Mouse (Mus musculus) cerebellum, adult 2 months (tissue): ENCODE results near the gene Zfp869. TPM values are rescaled to one million over a fixed set of nuclear protein-coding genes. Genes with fewer than 3 reads are reported as not detected.
"Not testable (repeated sequence)": the region's sequence is repeated elsewhere in the genome, so short reads cannot be mapped to it uniquely, and the experiment has no call there.

Experiments used
- DNase-seq, 2 experiments: peaks; one replicate each; pipeline ENCODE4 v3.0.0; 2021
- H3K27ac ChIP-seq: fragments of 200-500 bp; 2 replicates; pipeline ENCODE4 v1.5.1; 2012; ENCODE audit warnings: low read length, control low read depth, inconsistent platforms; ENCODE audit not compliant: insufficient read depth
- H3K27me3 ChIP-seq: fragments of 200-500 bp; 2 replicates; pipeline ENCODE4 v1.6.1; 2012; ENCODE audit warnings: inconsistent platforms, mild to moderate bottlenecking, low read length, moderate library complexity; ENCODE audit not compliant: control insufficient read depth, insufficient read depth
- H3K4me1 ChIP-seq: fragments of 200-500 bp; 2 replicates; pipeline ENCODE4 v1.6.1; 2011; ENCODE audit warnings: low read length; ENCODE audit not compliant: control insufficient read depth, insufficient read depth
- H3K4me3 ChIP-seq: fragments of 200-500 bp; replicated peaks from 2 replicates; pipeline ENCODE3; 2011; ENCODE audit warnings: mild to moderate bottlenecking, low read depth, low read length, control low read depth; ENCODE audit not compliant: insufficient read depth
- CTCF ChIP-seq: fragments of 200-500 bp; IDR thresholded peaks from 2 replicates; pipeline ENCODE4 v1.5.1; 2011; ENCODE audit warnings: low read depth, mild to moderate bottlenecking, control low read depth, low read length, moderate library complexity, borderline replicate concordance; ENCODE audit not compliant: insufficient read depth
- POLR2A ChIP-seq: fragments of 200-500 bp; IDR thresholded peaks from 2 replicates; pipeline ENCODE4 v1.6.1; 2011; ENCODE audit warnings: low read length, control low read depth, borderline replicate concordance; ENCODE audit not compliant: insufficient read depth
- WGBS: fragments of 180-500 bp; shearing (Covaris S2); methylation state at CpG from one replicate; pipeline ENCODE4 v1.1.7; 2018; 5-methylcytosine and 5-hydroxymethylcytosine counted together
- polyA plus RNA-seq: library from polyadenylated mRNA; depleted of rRNA; stranded (reverse); fragments of >200 nt; gene quantifications from 2 replicates; pipeline ENCODE4 v1.2.3, GENCODE M21; 2012; rRNA removed

Zfp869 gene
- polyA plus RNA-seq, 1 experiment: 24.5 TPM

GRCm38 (mm10) chr8:69716403-69717231 is 6.1 kb upstream of the Zfp869 start:
- peak; percentile 94 to 100 for DNase-seq
- under 1% methylated on average over 51 of the region's 52 CpGs for WGBS
- peak overlapping the region; percentile 87 for H3K27ac ChIP-seq
- peaks cover 9% of the 10 kb centered on the region for H3K4me1 ChIP-seq
- H3K27me3 ChIP-seq: no peaks in the 10 kb centered on the region
- no peak for TF ChIP-seq CTCF
- TF ChIP-seq POLR2A: peak; percentile 77
- peak overlapping the region; percentile 65 for H3K4me3 ChIP-seq

GRCm38 (mm10) chr8:69715366-69715765 is 4.8 kb upstream of the Zfp869 start:
- H3K27ac ChIP-seq: no peak overlapping the region
- H3K27me3 ChIP-seq: no peaks in the 10 kb centered on the region
- TF ChIP-seq CTCF (no peak), POLR2A (no peak)
- DNase-seq: peak in 1 of 2 experiments; percentile 32
- H3K4me1 ChIP-seq: peaks cover 9% of the 10 kb centered on the region
- H3K4me3 ChIP-seq: peak overlapping the region; percentile 61
- WGBS: 38% methylated on average over 6 of the region's 6 CpGs

- H3K27me3 ChIP-seq: no peaks in the 10 kb centered on the region
- no peak overlapping the region for H3K4me3 ChIP-seq
- H3K27ac ChIP-seq: no peak overlapping the region
- TF ChIP-seq POLR2A (no peak), CTCF (no peak)
- DNase-seq: no peak
- WGBS: 61% methylated on average over 8 of the region's 8 CpGs
- peaks cover 9% of the 10 kb centered on the region for H3K4me1 ChIP-seq
Observed at GRCm38 (mm10) chr8:69713516-69713915, 3.0 kb upstream of the Zfp869 start.

GRCm38 (mm10) chr8:69701810-69702209 is 8.7 kb downstream of the Zfp869 start:
- H3K4me3 ChIP-seq: no peak overlapping the region
- H3K27me3 ChIP-seq: no peaks in the 10 kb centered on the region
- WGBS: 72% methylated on average over 6 of the region's 6 CpGs
- no peak for DNase-seq
- no peaks in the 10 kb centered on the region for H3K4me1 ChIP-seq
- TF ChIP-seq CTCF (no peak), POLR2A (no peak)
- no peak overlapping the region for H3K27ac ChIP-seq

GRCm38 (mm10) chr8:69665051-69665450 is 45.5 kb downstream of the Zfp869 start:
- H3K27me3 ChIP-seq, H3K27ac ChIP-seq, H3K4me3 ChIP-seq, H3K4me1 ChIP-seq, DNase-seq: not testable (repeated sequence)
- 80% methylated on average over 2 of the region's 2 CpGs for WGBS

GRCm38 (mm10) chr8:69661294-69661693 is 49.2 kb downstream of the Zfp869 start:
- H3K27ac ChIP-seq: no peak overlapping the region
- no peaks in the 10 kb centered on the region for H3K27me3 ChIP-seq
- TF ChIP-seq POLR2A (no peak), CTCF (no peak)
- DNase-seq: no peak
- no peak overlapping the region for H3K4me3 ChIP-seq
- H3K4me1 ChIP-seq: no peaks in the 10 kb centered on the region

Other genes with a start within 250 kb of the Zfp869 start
- 0.14 TPM in 1 of 2 replicates, not detected in the other for gene Gm7697, start 187.7 kb downstream of the Zfp869 start, polyA plus RNA-seq
- gene Zfp868, start 85.2 kb downstream of the Zfp869 start, polyA plus RNA-seq: 17.8 and 18.7 TPM in 2 replicates
- gene Zfp964, start 56.2 kb downstream of the Zfp869 start, polyA plus RNA-seq: 2.3 and 2.6 TPM in 2 replicates
- gene Zfp963, start 39.2 kb upstream of the Zfp869 start, polyA plus RNA-seq: 6.3 TPM in 2 replicates
- 0.46 and 0.67 TPM in 2 replicates for gene Gm20422, start 64.2 kb upstream of the Zfp869 start, polyA plus RNA-seq
- gene Atp13a1, start 80.4 kb upstream of the Zfp869 start, polyA plus RNA-seq: 54.4 and 59.7 TPM in 2 replicates
- gene Zfp866, start 80.5 kb upstream of the Zfp869 start, polyA plus RNA-seq: 30.6 and 31.4 TPM in 2 replicates
- 8.2 and 10.1 TPM in 2 replicates for gene Gmip, start 98.0 kb upstream of the Zfp869 start, polyA plus RNA-seq
- gene Lpar2, start 111.7 kb upstream of the Zfp869 start, polyA plus RNA-seq: 0.23 and 0.38 TPM in 2 replicates
- 17.9 and 20.3 TPM in 2 replicates for gene Pbx4, start 121.8 kb upstream of the Zfp869 start, polyA plus RNA-seq
- 0.18 and 0.41 TPM in 2 replicates for gene Cilp2, start 177.0 kb upstream of the Zfp869 start, polyA plus RNA-seq
- 0.22 and 0.29 TPM in 2 replicates for gene Tssk6, start 191.5 kb upstream of the Zfp869 start, polyA plus RNA-seq
- gene Ndufa13, start 191.8 kb upstream of the Zfp869 start, polyA plus RNA-seq: 221 and 239 TPM in 2 replicates
- 15.4 and 16.8 TPM in 2 replicates for gene Yjefn3, start 192.0 kb upstream of the Zfp869 start, polyA plus RNA-seq